Mouse (Mus musculus) hindbrain, embryonic 15.5 days (tissue): ENCODE measurements around the gene Slc24a4. TPM values are rescaled to one million over a fixed set of nuclear protein-coding genes. Genes with fewer than 3 reads are reported as not detected.

Experiments
- ATAC-seq: fragments of 200-750 bp; cut with Nextera tagmentation; 2 replicates; pipeline ENCODE4 v1.8.0; 2017; ENCODE audit warnings: low read depth, moderate number of reproducible peaks, moderate TSS enrichment; ENCODE audit not compliant: low FRiP score
- H3K27ac ChIP-seq: fragments of 300-500 bp; sonication (generic); replicated peaks from 2 replicates; pipeline ENCODE4 v1.5.1; 2015; ENCODE audit warnings: mild to moderate bottlenecking, inconsistent platforms
- H3K27me3 ChIP-seq: fragments of 300-500 bp; sonication (generic); 2 replicates; pipeline ENCODE4 v1.6.1; 2015; ENCODE audit warnings: control low read depth, inconsistent platforms
- H3K36me3 ChIP-seq: fragments of 300-500 bp; sonication (generic); 2 replicates; pipeline ENCODE4 v1.6.1; 2015; ENCODE audit warnings: control low read depth, inconsistent platforms
- H3K4me1 ChIP-seq: fragments of 300-500 bp; sonication (generic); replicated peaks from 2 replicates; pipeline ENCODE4 v1.6.1; 2015; ENCODE audit warnings: control low read depth, inconsistent platforms
- H3K4me2 ChIP-seq: fragments of 300-500 bp; sonication (generic); 2 replicates; pipeline ENCODE4 v1.6.1; 2015; ENCODE audit warnings: moderate library complexity, mild to moderate bottlenecking, inconsistent platforms
- H3K4me3 ChIP-seq: fragments of 300-500 bp; sonication (generic); 2 replicates; pipeline ENCODE4 v1.5.1; 2015; ENCODE audit warnings: mild to moderate bottlenecking, inconsistent platforms
- H3K9ac ChIP-seq: fragments of 300-500 bp; sonication (generic); 2 replicates; pipeline ENCODE4 v1.6.1; 2015; ENCODE audit warnings: inconsistent platforms
- H3K9me3 ChIP-seq: fragments of 300-500 bp; sonication (generic); 2 replicates; pipeline ENCODE4 v1.6.1; 2016; ENCODE audit warnings: control low read depth, inconsistent platforms
- WGBS: fragments of 180-500 bp; shearing (Covaris S2); methylation state at CpG from one replicate; pipeline ENCODE4 v1.1.7; 2015; 5-methylcytosine and 5-hydroxymethylcytosine counted together
- polyA plus RNA-seq: library from polyadenylated mRNA; unstranded; fragments of >200 nt; fragmentation: Nextera tagmentation; extraction: Ambion mirVana; gene quantifications from 2 replicates; pipeline ENCODE4 v1.2.1, GENCODE M21; 2015

The Slc24a4 gene
- polyA plus RNA-seq, 1 experiment from 2014 or later, result 2.7 TPM

DNA sequence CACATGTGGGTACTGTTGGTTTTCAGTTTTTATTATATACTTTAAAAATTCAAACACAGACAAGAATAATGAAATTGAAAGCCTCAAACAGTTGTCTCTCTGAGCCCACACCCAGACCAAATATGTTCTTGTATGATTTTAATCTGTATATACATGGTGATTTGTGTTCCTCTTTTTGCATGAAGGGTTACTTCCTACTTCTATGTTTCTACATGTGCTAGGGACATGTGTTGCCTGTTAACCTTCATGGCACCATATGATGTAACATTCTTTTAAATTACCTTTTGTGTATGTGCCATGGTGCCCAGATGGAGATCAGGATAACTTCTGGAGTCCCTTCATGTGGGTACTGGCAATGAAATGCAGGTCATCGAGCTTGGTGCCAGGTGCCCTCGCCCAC lies 162.1 kb downstream of the Slc24a4 start:
- WGBS, result 87% methylated on average over 2 of the region's 2 CpGs
- Histone ChIP-seq H3K4me1 (peaks cover 16% of the 10 kb centered on the region), H3K9ac (no peak overlapping the region), H3K27me3 (no peaks in the 10 kb centered on the region), H3K4me2 (no peak overlapping the region), H3K4me3 (no peak overlapping the region), H3K9me3 (no peaks in the 10 kb centered on the region), H3K27ac (no peak overlapping the region), H3K36me3 (no peaks in the 10 kb centered on the region)
- no peak for ATAC-seq

GRCm38 (mm10) chr12:102291686-102292085 lies 163.2 kb downstream of the Slc24a4 start:
- no peaks in the 10 kb centered on the region for H3K27me3 ChIP-seq
- WGBS, result 61% methylated on average over 6 of the region's 6 CpGs
- peaks cover 9% of the 10 kb centered on the region for H3K4me1 ChIP-seq
- H3K4me3 ChIP-seq, result no peak overlapping the region
- H3K27ac ChIP-seq, result no peak overlapping the region
- H3K9ac ChIP-seq, result no peak overlapping the region
- H3K36me3 ChIP-seq, result no peaks in the 10 kb centered on the region
- no peaks in the 10 kb centered on the region for H3K9me3 ChIP-seq
- no peak overlapping the region for H3K4me2 ChIP-seq
- ATAC-seq, result no peak

GRCm38 (mm10) chr12:102292501-102293215 lies 164.1 kb downstream of the Slc24a4 start:
- Histone ChIP-seq H3K4me2 (no peak overlapping the region), H3K27ac (no peak overlapping the region), H3K9me3 (no peaks in the 10 kb centered on the region), H3K27me3 (no peaks in the 10 kb centered on the region), H3K36me3 (no peaks in the 10 kb centered on the region), H3K4me3 (no peak overlapping the region), H3K4me1 (no peaks in the 10 kb centered on the region), H3K9ac (no peak overlapping the region)
- no peak for ATAC-seq
- WGBS, result 82% methylated on average over 7 of the region's 7 CpGs

- H3K27ac ChIP-seq, result no peak overlapping the region
- H3K4me3 ChIP-seq, result no peak overlapping the region
- no peaks in the 10 kb centered on the region for H3K27me3 ChIP-seq
- ATAC-seq, result no peak
- no peaks in the 10 kb centered on the region for H3K36me3 ChIP-seq
- WGBS, result 81% methylated on average over 5 of the region's 5 CpGs
- no peak overlapping the region for H3K9ac ChIP-seq
- no peaks in the 10 kb centered on the region for H3K4me1 ChIP-seq
- H3K4me2 ChIP-seq, result no peak overlapping the region
- no peaks in the 10 kb centered on the region for H3K9me3 ChIP-seq
Observed at GRCm38 (mm10) chr12:102294634-102295033, 166.1 kb downstream of the Slc24a4 start.

GRCm38 (mm10) chr12:102295230-102295629 lies 166.7 kb downstream of the Slc24a4 start:
- H3K9me3 ChIP-seq, result no peaks in the 10 kb centered on the region
- H3K4me3 ChIP-seq, result no peak overlapping the region
- ATAC-seq, result 0 out of 2 replicates have a peak, but pooled peaks have one; percentile 19
- H3K27ac ChIP-seq, result no peak overlapping the region
- WGBS, result 71% methylated on average over 7 of the region's 7 CpGs
- H3K36me3 ChIP-seq, result no peaks in the 10 kb centered on the region
- no peaks in the 10 kb centered on the region for H3K27me3 ChIP-seq
- H3K4me2 ChIP-seq, result no peak overlapping the region
- no peaks in the 10 kb centered on the region for H3K4me1 ChIP-seq
- H3K9ac ChIP-seq, result no peak overlapping the region

DNA sequence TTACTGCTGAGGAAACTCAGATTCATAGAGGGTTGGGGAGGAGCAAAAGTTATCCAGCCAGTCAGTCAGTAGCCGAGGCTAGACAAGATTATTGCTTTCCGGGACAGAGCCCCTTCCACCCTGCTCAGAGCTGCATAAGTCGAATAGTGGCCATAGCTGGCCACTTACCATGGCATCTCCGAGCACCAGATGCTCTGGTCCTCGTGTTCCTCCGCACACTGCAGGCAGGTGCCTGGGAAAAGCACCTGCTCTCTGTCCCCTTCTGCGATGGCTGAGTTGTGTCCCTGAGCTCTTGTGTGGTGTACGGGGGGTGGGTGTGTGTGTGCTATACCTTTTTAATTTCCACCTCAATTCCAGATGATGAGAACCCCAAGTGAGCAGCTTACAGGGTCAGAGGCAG lies 167.1 kb downstream of the Slc24a4 start:
- H3K36me3 ChIP-seq, result no peaks in the 10 kb centered on the region
- H3K27ac ChIP-seq, result no peak overlapping the region
- H3K27me3 ChIP-seq, result no peaks in the 10 kb centered on the region
- H3K4me1 ChIP-seq, result no peaks in the 10 kb centered on the region
- no peak for ATAC-seq
- no peak overlapping the region for H3K4me3 ChIP-seq
- H3K9me3 ChIP-seq, result no peaks in the 10 kb centered on the region
- no peak overlapping the region for H3K4me2 ChIP-seq
- 82% methylated on average over 8 of the region's 8 CpGs for WGBS
- no peak overlapping the region for H3K9ac ChIP-seq

DNA sequence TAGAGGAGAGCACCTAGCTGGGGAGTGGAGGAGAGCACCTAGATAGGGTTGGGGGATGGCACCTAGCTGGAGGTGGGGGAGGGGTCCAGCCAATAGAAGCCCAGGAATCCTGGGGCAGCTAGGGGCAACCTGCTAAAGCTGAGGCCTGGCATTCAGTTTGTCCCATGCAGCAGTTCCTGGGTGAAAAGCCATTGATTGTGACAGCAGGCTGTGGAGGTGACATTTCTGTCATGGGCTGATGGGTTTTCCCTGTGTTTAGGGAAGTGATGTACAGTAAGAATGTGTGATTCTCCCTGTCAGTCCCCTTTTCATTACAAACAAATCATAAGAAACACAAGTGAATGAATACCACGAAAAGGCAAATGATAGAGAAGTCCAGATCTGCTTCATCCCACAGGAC lies 167.8 kb downstream of the Slc24a4 start:
- no peak for ATAC-seq
- H3K27ac ChIP-seq, result no peak overlapping the region
- no peaks in the 10 kb centered on the region for H3K9me3 ChIP-seq
- no peak overlapping the region for H3K4me2 ChIP-seq
- H3K4me3 ChIP-seq, result no peak overlapping the region
- WGBS, result 84% methylated on average over 1 of the region's 1 CpGs
- no peak overlapping the region for H3K9ac ChIP-seq
- H3K4me1 ChIP-seq, result no peaks in the 10 kb centered on the region
- no peaks in the 10 kb centered on the region for H3K27me3 ChIP-seq
- no peaks in the 10 kb centered on the region for H3K36me3 ChIP-seq

DNA sequence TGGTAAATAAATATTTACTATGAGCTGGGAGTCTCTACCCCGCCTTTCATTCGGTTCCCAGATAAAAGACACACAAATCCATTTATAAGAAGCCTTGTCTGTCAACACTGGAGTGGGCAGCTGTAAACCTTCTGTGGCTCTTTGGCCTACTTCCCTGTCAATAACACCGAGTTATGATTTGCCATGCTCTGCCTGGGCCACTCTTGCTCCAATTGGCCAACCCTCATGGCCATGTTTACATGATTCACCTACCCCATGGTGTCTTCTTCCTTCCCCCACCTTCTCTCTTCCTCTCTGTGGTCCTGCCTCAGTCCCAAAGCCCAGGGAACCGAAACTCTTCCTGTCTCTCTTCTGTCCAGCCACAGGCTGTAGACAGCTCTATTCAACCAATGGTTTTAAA lies 168.4 kb downstream of the Slc24a4 start:
- no peak overlapping the region for H3K4me2 ChIP-seq
- H3K27me3 ChIP-seq, result no peaks in the 10 kb centered on the region
- H3K9me3 ChIP-seq, result no peaks in the 10 kb centered on the region
- H3K4me1 ChIP-seq, result 0 out of 2 replicates have a peak, but pooled peaks cover 2% of the 10 kb centered on the region
- H3K9ac ChIP-seq, result no peak overlapping the region
- no peak overlapping the region for H3K27ac ChIP-seq
- H3K36me3 ChIP-seq, result no peaks in the 10 kb centered on the region
- WGBS, result 83% methylated on average over 4 of the region's 4 CpGs
- no peak overlapping the region for H3K4me3 ChIP-seq
- no peak for ATAC-seq

- Histone ChIP-seq H3K27me3 (no peaks in the 10 kb centered on the region), H3K9ac (no peak overlapping the region), H3K27ac (no peak overlapping the region), H3K36me3 (no peaks in the 10 kb centered on the region), H3K4me3 (no peak overlapping the region), H3K4me1 (peaks cover 22% of the 10 kb centered on the region), H3K9me3 (no peaks in the 10 kb centered on the region), H3K4me2 (no peak overlapping the region)
- 65% methylated on average over 5 of the region's 5 CpGs for WGBS
- no peak for ATAC-seq
Observed at GRCm38 (mm10) chr12:102299209-102299608, 170.7 kb downstream of the Slc24a4 start.

DNA sequence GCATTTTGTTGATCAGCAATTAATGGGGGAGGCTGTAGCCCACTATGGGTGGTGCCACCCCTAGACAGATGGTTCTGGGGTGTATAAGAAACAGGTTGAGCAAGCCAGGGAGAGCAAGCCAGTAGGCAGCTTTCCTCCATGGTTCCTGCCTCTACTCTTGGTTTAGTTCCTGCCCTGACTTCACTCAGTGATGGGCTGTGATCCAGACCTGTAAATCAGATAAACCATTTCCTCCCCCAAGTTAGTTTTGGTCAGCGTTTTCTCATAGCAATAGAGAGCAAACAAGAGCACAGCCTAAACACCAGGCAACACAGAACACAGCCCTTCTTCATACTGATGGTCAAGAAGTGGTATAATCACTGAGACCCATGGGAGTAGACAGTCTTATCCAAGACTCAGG lies 173.1 kb downstream of the Slc24a4 start:
- ATAC-seq, result no peak
- Histone ChIP-seq H3K9ac (no peak overlapping the region), H3K4me1 (peaks cover 35% of the 10 kb centered on the region), H3K4me2 (no peak overlapping the region), H3K9me3 (no peaks in the 10 kb centered on the region), H3K27me3 (no peaks in the 10 kb centered on the region), H3K27ac (no peak overlapping the region), H3K36me3 (no peaks in the 10 kb centered on the region), H3K4me3 (no peak overlapping the region)
- WGBS, result 79% methylated on average over 1 of the region's 1 CpGs

DNA sequence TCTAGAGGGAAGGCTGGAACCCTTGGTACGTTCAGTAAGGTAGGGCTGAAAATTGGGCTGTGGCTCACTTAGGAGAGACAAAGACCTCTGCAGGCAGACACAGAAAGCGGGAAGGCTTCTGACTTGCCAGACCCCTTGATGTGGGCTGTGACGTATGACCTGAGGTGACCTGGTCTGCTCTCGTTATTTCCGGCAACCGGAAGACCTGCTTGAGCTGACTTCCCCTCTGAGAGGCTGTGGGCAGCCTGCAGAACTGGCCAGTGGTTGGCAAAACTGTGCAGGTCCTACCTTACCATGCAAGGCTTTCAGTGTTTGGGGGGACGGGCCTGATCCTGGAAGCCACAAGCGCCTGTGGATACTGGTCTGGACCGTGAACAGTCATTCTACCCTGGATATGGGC lies 173.8 kb downstream of the Slc24a4 start:
- no peak for ATAC-seq
- no peak overlapping the region; the same call in 1 of the 2 replicates for H3K27ac ChIP-seq

DNA sequence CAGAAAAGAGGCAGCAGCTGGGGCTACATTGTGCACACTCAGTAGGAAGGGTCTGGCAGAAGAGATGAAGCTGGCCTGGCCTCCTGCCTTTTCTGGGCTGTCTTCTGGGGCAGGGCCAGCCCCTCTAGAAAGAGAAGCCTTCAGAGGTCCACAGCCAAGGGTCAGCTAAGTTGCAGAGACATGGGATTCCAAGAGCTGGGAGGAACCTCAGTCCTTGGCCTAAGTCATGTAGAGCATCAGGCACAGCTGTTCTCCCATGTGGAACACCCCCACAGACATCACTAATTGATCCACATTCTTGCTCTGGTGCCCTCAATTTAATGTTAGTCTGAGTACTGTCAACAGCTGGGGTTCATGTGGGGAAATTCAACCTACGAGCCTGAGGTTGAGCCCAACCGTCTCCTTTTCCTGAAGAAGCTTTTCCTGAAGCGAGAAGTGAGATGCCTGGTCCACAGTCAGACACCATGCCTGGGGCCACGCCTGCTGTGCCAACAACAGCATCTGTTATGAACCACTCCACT lies 174.4 kb downstream of the Slc24a4 start:
- Histone ChIP-seq H3K36me3 (no peaks in the 10 kb centered on the region), H3K27ac (no peak overlapping the region; the same call in 1 of the 2 replicates), H3K4me2 (no peak overlapping the region), H3K27me3 (no peaks in the 10 kb centered on the region), H3K4me3 (no peak overlapping the region), H3K9ac (no peak overlapping the region), H3K4me1 (peaks cover 39% of the 10 kb centered on the region), H3K9me3 (no peaks in the 10 kb centered on the region)
- ATAC-seq, result 0 out of 2 replicates have a peak, but pooled peaks have one; percentile 23
- WGBS, result 73% methylated on average over 4 of the region's 4 CpGs

More for the DNA sequence above, 173.8 kb downstream of the Slc24a4 start:
- H3K36me3 ChIP-seq, result no peaks in the 10 kb centered on the region
- no peak overlapping the region for H3K4me3 ChIP-seq
- 82% methylated on average over 9 of the region's 9 CpGs for WGBS
- no peak overlapping the region for H3K4me2 ChIP-seq
- H3K4me1 ChIP-seq, result peaks cover 35% of the 10 kb centered on the region
- H3K27me3 ChIP-seq, result no peaks in the 10 kb centered on the region
- H3K9me3 ChIP-seq, result no peaks in the 10 kb centered on the region
- H3K9ac ChIP-seq, result no peak overlapping the region

GRCm38 (mm10) chr12:102303867-102304266 lies 175.3 kb downstream of the Slc24a4 start:
- H3K9ac ChIP-seq, result no peak overlapping the region
- 36% methylated on average over 7 of the region's 7 CpGs for WGBS
- H3K27me3 ChIP-seq, result no peaks in the 10 kb centered on the region
- no peak overlapping the region for H3K4me2 ChIP-seq
- H3K4me3 ChIP-seq, result no peak overlapping the region
- H3K36me3 ChIP-seq, result no peaks in the 10 kb centered on the region
- no peak overlapping the region for H3K27ac ChIP-seq
- H3K9me3 ChIP-seq, result no peaks in the 10 kb centered on the region
- peaks cover 49% of the 10 kb centered on the region for H3K4me1 ChIP-seq
- no peak for ATAC-seq
